Mouse (Mus musculus) myocyte (in vitro differentiated cells): ENCODE measurements around the gene Txndc9.

ENCODE experiments used
- E2F4 ChIP-seq: IDR thresholded peaks from one replicate; pipeline ENCODE4 v1.6.1; 2011; ENCODE audit warnings: mild to moderate bottlenecking, control low read depth, moderate library complexity; ENCODE audit not compliant: insufficient read depth
- MYOD1 ChIP-seq, 3 experiments: IDR thresholded peaks; one replicate each; pipeline ENCODE4 v1.6.1; 2011; ENCODE audit warnings: control low read depth in 2 of 3, low read depth in 2 of 3, mild to moderate bottlenecking in 2 of 3, moderate library complexity in 1 of 3; ENCODE audit not compliant: insufficient read length in 2 of 3, control insufficient read depth in 1 of 3
- POLR2A ChIP-seq: IDR thresholded peaks from one replicate; pipeline ENCODE4 v1.6.1; 2011; ENCODE audit warnings: low read depth, mild to moderate bottlenecking, control low read depth, moderate library complexity; ENCODE audit not compliant: insufficient read length
- POLR2AphosphoS2 ChIP-seq: IDR thresholded peaks from one replicate; pipeline ENCODE4 v1.6.1; 2011; ENCODE audit warnings: low read depth, control low read depth; ENCODE audit not compliant: insufficient read length
- REST ChIP-seq: IDR thresholded peaks from one replicate; pipeline ENCODE4 v1.6.1; 2011; ENCODE audit warnings: mild to moderate bottlenecking, control low read depth, moderate library complexity; ENCODE audit not compliant: insufficient read depth, insufficient read length
- SRF ChIP-seq: IDR thresholded peaks from one replicate; pipeline ENCODE4 v1.6.1; 2011; ENCODE audit warnings: low read depth; ENCODE audit not compliant: control insufficient read depth, insufficient read length
- TCF12 ChIP-seq: IDR thresholded peaks from one replicate; pipeline ENCODE4 v1.6.1; 2011; ENCODE audit warnings: mild to moderate bottlenecking, control low read depth; ENCODE audit not compliant: poor library complexity, insufficient read depth, severe bottlenecking
- USF1 ChIP-seq: IDR thresholded peaks from one replicate; pipeline ENCODE4 v1.6.1; 2011; ENCODE audit warnings: low read depth, mild to moderate bottlenecking, control low read depth, moderate library complexity

- TF ChIP-seq POLR2A: no peak
- no peak for TF ChIP-seq REST
- no peak for TF ChIP-seq E2F4
- no peak for TF ChIP-seq USF1
- TF ChIP-seq MYOD1 (IDR thresholded peaks at IDR 0.05; ENCODE audit: control insufficient read depth in 1 of 3, insufficient read length in 2 of 3, low read depth in 2 of 3): no peak
- no peak for TF ChIP-seq TCF12
- TF ChIP-seq SRF: no peak
- no peak for TF ChIP-seq POLR2AphosphoS2
Observed at GRCm38 (mm10) chr1:37971520-37971919, 26.2 kb downstream of the Txndc9 start.
